Mouse (Mus musculus): ENCODE data around the gene 4930519G04Rik.

DNA sequence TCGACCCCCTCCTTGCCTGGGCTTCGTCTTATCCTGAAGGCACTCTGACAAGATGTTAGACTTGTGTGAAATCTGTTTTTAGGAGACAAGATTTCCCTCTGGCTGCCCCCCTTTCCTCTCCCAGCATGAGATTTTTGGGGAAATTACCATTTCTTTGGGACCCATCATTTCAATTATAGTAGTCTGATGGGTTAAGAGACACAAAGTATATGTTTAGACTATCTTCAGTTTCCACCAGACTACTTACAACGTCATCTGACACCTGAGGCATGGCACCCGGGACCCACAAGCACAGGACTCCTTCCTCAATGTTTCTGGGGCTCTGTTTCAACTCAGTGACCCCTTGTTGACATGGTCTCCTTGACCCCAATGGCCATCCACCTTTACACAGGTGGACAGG, 42.1 kb downstream of the 4930519G04Rik start:
- TF ChIP-seq CTCF (IDR thresholded peaks at IDR 0.05; ENCODE audit: low read depth) = no peak
- TF ChIP-seq EP300 (optimal IDR thresholded peaks at IDR 0.05) = no peak

Data from stomach, postnatal 0 days (tissue).